Mouse (Mus musculus) lung, postnatal 25 days (tissue): ENCODE measurements at regions not wholly inside any gene's neighbourhood (a gene's known extent, or its start where the extent isn't known, plus 50 kb on each side); places are given as distances from the start of the nearest gene placed in this dataset.

Experiments
- DNase-seq: peaks from one replicate; pipeline ENCODE4 v3.0.0; 2022; ENCODE audit warnings: low spot score

DNA sequence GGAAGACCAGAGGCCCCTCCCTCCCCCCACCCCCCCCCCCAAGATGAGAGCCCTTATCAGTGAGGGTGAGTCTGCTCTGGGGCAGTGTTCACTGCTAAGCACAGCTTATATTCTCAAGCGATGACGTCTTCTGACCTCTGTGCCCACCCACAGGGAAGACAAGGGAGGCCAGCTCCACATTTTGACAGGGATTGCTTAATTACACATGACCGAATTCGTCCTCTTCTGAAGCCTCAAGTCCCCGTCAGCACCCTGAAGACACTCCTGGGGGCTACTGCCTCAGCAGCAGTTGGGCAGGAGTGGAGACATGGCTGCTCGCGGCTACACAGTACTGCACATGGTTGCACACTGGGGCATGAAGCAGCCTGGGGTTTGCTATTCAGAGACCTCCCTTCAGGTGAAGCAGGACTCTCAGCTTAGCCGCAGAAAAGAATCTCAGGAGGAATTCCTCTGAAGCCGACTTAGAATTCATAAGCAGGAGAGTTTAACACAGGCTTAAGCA is 282.1 kb downstream of the Cdh26 start:
- DNase-seq = no peak

DNA sequence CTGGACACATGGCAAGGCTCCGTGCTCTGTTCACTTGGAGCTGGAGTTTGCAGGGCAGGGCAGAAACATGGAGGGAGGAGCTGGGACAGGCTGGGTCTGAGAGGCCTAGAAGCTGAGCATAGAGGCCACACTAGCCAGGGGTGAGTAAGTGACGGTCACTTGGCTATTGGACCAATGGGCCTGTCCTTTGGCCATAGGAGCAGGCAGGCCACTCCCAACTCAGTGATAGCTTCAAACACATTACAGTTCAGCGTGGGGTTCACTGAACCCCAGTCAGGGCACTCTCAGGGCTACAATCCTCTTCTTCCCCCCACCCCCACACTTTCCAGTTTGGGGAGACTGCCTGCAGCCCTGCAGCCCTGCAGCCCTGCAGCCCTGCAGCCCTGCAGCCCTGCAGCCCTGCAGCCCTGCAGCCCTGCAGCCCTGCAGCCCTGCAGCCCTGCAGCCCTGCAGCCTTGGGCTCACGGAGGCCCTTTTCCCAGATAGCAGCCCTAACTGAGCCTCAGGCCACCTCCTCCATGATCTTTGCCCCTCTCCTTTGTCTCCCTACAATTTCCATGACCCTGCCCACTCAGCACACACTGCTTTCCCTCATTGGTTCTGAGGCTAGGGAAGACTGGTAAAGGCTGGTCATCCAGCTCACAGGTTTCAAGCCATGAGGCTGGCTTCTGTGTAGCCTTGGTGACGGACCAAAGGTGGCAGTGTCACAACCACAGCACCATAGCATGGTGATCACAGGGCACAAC is 285.3 kb downstream of the Cdh26 start:
- DNase-seq = no peak

DNA sequence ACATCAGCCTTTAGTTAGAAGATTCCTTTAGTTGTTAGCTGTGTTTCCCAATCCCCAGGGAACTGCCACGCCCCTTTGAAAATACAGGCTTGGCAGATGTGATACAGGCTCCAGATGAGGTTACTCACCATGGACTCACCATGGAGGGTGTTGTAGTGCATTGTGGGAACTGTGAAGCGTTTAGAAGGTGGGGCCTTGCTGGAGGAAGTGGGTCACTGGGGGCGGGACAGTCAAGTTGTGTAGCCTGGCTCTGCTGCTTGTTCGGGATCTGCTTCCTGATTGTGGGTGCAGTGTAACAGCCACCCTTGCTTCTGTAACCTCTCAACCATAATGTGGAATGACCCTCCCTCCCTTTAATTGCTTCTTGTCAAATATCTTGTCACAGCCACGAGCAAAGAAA is 287.7 kb downstream of the Cdh26 start:
- DNase-seq = no peak

DNA sequence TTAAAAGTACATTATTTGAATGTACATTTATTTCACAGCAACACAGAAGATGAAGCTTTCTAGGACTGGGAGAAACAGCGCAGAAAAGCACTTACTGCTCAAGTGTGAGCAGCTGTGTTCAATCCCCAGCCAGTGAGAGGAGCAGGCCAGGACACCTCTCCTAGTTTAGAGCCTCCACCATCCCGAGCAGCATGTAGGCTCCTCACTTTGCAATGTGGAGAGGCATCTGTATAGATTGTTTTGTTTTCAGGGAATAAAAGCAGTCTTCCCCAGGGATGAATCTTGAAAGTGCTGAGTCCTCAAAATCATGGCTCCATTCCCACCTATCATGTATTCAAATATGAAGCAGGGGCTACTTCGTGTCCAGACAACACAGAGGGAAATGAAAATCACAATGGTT is 293.1 kb downstream of the Cdh26 start:
- no peak for DNase-seq

DNA sequence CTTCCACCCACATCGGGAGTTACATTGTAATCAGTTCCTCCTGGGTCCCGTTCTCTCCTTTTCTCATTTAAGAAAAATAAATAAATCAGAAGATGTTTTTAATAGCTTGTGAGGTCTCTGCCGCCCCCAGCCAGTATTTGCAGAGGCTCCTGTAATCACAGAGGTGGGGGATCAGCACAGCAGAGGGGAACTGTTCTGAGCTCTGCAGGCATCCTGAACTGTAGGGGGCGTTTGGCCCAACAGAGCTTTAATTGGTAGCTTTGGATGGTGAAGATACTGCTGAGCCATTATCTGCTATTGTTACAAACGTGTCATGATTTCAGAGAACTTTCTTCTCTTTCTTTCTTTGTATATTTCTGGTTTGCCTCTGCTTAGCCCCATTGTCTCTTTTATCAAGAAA is 293.9 kb downstream of the Cdh26 start:
- no peak for DNase-seq

DNA sequence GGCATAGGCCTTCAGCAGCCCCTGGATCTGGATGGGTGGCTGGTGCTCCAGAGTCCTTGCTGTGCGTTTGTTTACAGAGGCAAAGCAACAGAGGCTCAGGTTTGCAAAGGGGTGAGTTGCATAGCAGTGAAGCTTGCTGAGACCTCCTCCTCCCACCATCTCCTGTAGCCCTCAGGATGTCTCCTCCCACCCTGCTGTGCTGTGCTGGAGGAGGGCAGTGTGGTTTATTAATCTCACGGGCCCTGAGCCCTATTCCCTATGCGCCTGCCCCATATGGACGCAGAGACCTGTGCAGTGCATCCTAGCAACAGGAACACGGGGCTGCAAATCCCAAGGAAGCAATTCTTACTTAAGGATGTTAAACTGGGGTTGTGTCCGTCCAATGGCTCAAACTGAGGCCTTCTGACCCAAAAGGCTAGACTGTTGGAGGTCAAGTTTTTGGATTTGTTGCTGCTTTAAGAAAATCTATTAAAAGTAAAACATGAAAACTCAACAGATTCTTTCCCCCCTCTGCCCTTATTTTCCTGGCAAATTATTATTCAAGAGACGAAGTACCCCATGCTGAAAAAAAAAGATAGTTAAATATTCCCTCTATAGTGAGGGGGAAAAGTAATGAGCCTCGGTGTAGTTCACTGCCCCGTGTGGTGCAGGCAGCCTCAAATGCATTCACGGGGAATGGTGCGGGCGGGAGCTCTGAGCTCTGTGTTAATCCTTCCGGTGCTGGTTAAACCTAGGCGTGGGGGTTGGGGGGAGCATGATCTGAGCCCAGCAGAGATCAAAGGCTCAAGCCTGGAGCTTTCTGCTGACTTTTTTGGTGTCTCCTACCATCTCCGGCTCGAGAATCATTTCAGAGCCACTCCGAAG is 297.8 kb downstream of the Cdh26 start:
- no peak for DNase-seq

DNA sequence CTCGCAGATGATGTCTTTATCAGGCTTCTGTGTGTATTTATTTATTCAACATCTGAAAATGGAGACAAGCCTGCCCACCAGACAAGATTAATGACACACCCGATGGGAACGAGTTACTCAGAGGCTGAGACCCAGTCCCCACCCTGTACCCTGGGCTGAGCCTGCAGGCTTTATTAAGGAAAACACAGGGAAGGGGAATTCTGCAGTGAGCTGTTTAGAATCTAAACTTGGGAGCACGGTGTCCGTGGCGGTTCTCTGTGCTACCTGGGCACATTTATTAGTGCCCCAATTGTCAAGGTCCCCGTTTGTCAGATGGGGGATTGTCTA is 298.4 kb downstream of the Cdh26 start:
- no peak for DNase-seq

DNA sequence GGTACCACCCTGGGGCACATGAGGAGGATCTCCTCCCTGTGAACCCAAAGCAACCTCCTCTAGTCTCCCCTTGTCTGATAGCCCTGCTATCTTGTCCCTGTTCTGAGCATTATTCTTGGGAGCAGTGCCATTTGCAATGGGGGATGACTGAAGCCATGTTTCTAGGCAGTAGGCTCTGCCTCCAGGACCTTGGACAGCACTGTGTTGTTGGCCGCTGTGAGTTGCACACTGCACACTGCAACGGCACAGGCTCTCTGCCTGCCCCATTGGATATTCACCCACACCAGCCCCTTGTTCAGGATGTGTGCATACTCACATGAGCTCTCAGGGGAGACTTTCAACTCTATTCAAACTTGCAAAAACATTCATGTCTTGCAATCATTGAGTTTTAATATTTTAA is 304.8 kb downstream of the Cdh26 start:
- DNase-seq = no peak

DNA sequence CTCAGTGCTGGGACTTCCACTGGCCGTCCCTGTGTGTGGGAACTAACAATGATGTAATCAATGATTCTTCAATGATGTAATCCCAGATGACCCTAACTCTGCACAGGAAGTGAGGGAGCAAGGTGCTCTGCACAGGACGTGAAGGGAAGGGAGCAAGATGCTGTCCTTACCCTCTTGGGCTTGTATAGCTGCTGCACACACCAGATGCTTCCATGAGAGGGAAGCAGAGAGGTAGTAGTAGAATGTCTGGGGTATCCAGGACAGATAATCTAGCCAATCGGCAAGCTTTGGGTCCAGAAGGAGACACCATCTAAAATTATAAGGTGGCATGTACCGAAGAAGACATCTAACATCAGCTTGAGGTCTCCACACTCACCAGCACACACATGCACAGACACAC is 314.3 kb downstream of the Cdh26 start:
- no peak for DNase-seq

DNA sequence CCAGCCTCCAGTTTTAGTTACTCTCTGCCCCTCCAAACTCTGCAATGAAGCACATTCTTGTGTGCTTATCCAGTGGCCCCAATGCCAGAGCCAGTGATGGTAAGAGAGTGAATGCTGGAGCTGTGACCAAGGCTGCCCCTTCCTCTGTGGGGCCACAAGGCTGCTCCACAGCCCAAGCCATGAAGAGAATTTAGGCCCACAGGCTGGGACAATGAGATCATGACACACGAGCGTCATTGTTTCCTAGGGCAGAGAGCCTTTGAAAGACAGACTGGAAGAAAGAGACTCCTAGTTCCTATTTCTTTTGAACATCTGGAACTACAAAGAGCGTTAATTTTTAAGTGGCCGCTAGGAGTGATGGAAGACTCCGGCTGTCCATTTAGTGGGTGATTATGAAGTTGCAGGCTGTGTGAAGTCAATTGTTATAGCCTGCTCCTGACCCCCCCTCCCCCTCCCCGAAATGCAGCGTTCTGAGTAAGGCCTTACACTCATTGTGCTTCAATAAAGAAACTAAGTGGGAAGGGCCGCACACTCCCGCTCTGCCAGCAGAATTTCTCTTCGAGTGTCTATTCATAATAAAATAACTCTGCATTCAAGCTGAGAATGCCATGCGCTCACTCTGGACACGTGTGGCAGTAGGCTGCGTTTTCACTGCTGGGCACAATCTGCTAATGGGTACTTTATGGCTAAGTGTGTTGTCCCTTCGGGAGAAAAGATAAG is 315.1 kb downstream of the Cdh26 start:
- no peak for DNase-seq

DNA sequence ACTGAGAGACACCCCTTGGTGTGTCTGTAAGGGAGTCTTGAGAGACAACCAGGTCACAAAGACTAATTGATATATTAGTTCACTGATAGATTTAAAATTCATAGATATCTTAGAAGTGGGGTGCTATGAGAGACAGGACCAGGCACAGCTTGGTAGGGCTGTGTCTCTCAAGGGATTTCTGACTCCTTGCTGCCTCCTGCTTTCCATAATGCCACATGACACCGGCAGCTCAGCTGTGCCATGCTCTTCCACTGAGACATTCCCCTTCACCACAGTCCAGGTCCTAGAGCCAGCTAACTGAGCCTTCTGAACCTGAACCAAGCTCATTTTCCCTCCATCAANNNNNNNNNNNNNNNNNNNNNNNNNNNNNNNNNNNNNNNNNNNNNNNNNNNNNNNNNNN is 320.9 kb downstream of the Cdh26 start:
- DNase-seq = no peak

DNA sequence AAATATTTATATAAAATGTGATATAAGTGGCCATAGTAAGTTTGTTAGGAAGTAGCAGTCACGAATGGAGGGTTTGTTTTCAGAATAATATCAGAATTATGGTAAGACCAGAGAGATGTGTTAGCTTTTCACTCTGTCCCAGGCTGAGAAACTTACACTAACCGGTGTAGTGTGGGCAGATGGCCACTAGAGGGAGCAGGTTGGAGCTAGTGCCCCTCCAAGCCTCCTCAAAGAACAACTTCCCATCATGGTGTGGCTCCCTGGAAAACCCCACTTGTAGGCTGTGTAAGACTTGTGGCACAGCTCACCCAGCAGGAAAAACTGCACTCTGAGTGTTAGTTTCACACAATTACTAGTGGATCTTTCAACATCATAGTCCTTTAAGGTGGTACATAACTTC is 328.0 kb downstream of the Cdh26 start:
- DNase-seq = peak; percentile 37

DNA sequence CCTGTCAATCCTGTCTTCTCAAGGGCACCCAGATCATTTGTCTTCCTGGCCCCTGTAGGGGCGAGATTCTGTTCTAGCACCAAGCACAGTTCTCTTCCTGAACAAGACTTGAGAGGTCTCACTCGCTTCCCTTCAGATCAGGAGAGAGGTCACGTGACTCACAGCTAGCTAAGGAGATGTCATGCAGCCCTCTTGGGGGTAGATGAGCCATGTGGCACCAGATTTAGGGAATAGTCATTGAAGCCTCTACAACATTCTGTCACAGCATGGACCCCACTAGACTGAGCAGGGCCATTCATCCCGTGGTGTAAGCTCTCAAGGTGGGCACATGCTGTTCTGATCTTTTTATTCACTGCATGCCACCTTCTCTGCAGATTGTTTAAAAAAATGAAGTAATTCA is 338.2 kb downstream of the Cdh26 start:
- DNase-seq = no peak

DNA sequence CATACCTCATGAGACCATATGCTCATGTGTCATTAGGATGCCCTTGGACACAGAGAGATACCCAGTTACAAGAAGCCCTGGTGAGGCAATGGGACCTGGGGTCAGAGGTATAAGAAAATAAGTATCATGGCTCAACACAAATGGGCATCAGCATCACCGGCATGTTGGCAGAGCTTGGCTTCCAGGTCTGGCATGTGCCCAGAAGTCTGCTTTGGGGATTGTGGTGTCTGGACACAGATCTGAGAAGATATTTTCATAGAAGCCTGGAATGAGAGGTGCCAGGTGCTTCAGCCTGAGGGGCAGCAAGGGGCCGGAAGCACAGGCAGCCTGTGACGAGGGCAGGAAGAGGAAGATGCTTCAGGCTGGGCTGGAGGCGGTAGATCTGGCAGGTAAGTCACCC is 338.7 kb downstream of the Cdh26 start:
- no peak for DNase-seq

DNA sequence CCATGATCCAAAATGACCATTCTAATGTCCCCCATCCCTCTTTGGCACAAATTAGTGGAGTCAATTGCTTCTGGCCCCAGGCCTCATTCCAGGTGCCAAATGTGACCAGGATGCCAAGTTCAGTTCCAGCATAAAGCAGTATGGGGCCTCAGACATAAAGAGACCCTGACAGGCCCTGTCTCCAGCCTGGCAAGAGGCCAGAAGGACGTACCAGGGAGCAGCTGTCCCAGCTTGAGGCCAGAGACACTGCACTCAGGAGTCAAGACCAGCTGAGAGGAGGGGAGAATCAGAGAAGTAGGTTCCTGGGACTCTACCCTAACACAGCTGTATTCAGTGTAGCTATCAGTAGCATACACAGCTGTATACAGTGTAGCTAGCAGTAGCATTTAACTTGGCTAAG is 341.1 kb downstream of the Cdh26 start:
- no peak for DNase-seq

DNA sequence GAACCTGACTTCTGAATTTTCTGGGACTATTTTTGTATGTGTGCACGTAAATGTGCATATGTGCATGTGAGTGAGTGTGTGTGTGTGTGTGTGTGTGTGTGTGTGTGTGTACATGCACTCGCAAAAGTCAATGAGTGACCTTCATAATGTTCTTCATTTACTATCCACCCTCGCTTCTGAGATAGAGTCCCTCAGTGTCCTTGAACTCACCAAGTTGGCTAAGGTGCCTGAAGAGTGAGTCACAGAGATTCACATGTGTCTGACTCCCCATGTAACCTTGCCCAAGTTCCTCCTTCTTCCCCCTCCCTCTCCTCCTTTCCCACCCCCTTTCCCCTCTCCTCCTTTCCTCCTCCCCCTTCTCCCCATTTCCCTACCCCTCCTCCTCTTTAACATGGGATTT is 341.6 kb downstream of the Cdh26 start:
- no peak for DNase-seq

DNA sequence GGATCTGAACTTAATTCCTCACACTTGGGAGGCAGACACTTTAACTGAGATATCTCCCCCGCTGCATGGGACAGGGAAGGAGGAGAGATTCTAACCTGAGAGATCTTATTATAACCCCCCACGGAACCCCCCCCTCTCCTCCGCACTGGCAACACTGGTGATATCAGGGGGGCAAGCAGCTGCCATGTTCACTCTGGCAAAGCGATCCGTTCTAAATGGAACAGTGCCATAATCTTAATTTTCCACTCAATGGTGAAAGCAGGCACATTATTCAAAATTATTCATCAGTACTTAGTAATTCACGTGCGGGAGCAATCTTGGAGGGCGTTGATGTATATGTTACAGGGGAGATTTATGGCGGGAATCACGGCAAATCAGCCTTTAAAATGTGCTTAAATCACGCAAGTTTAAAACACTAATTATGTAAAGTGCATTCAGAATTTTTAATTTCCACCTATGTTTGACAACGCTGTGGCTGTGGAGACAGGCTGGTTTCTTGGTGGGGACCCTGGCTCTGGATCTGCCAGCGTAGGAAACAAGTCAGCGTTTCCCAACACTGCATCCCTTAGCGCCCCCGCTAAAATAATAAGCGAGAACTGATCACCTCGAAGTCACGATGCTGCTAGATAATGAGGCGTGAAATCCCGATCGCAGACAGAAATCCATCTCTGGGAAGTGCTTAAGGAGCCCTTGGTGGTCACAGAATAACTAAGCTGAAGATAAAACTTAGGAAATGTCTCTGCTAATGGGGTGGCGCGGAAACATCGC is 354.7 kb downstream of the Cdh26 start:
- no peak for DNase-seq

DNA sequence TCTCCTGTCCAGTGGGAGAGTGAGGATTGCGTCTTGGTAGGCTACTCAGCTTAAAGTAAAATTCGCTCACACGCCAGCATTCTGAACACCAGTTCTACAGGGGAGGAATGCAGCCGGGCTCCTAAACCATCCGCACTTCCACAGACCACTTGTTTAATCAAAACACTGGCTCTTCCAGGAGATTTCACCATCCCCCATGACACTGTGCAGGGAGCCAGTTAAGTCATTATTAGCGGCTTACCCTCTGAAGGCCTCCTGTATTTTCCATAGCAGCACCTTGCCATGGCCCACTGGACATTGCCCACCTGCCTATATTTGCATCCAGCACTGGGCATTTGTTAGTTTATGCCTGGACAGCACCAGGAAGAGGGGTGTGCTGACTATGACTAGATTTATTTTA is 355.5 kb downstream of the Cdh26 start:
- DNase-seq = no peak

DNA sequence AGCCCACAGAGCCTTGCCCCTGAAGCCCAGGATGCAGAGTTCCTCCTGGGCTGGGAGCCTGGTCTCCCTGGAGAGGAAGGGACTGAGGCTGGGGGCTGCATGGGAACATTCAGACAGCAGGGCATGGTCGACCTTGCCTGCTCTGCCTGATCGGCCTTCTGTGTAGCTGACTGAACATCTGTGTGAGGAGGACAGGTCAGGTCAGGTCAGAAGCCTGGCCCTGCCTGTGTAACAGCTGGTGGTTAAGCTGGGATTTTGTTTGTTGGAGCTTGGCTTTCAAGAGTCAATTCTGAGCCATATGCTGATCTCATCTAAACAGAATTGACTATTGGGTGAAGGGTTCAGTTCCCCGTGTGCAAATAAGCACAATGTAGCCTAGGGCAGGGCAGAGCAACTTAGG is 365.5 kb downstream of the Cdh26 start:
- no peak for DNase-seq

DNA sequence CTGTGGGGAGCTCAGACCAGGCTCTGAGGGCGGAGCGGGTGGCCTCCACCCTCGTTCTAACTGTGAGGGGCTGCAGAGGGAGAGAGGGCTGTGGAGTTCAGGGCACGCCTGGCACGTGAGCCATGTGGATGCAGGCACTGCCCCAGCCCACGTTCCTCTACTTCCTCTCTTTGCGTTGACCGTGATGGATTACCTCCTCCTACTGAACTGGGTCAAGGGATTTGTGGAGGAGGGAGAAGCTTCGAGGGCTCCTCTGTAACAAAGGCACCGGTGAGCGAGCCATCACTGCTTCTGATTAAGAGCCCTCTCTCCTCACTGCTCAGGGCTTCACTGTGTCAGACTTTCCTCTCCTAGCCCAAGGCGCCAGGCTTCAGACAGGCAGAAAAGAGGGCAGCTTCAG is 371.1 kb downstream of the Cdh26 start:
- DNase-seq = no peak

DNA sequence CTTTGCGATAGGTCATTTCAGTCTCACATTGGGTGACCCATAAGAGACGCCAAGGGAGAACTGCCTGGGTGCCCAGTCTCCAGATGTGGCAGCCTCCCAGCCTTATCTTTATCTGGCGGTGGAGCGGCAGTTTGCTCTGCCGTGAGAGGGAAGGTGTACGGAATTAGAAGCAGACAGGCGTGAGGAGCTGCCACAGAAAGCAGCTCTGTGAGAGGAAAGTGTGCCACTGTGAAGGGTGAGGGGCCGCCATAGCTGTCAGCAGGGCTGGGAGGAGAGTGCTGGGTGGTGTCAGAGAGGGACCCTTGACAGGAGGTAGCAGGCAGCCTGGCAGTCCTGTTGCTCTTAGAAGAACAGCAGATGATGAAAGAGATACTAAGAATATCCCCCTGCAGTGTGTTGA is 375.0 kb downstream of the Cdh26 start:
- DNase-seq = no peak

DNA sequence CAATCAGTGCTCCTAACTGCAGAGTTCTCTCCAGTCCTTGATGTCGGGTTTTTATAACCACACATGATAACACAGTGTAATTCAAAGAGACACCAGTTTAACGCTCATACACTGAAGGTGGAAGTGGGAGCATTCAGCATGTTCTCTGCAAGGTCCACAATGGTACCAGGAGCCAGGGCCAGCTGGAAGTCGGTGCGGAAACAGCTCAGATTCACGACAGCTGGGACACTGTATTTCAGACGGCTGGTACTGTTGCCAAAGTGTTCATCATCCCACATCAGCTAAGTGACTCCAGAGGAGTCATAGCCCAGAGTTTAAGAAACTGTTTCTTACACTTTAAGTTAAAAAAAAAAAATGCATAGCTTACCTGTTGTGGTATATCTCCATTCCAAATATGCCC is 391.2 kb downstream of the Cdh26 start:
- DNase-seq = no peak
